Mouse (Mus musculus) cerebellum, postnatal 14 days (tissue): Measurements from ENCODE around the gene Glb1.

Source experiments
- DNase-seq, 2 experiments: peaks; one replicate each; pipeline ENCODE4 v3.0.0; 2021; ENCODE audit warnings: mixed read lengths in 2 of 2

Glb1 gene

DNA sequence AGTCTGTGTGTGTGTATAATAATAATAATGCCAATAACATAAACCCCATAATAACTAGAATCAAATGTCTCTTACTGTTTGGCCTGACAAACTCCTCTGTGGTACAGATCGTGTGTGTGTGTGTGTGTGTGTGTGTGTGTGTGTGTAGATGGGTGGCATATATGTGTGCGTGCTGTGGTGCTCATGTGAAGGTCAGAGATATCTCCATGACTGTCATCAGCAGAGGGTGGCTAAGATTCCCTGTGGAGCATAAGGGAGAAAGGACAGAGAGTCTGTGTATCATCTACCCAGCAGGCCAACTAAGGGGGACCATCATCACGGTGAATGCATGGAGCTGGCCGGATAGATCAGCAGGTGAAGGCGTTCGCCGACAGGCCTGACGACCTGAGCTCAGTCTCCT, 46.0 kb downstream of the Glb1 start:
- no peak for DNase-seq

GRCm38 (mm10) chr9:114448700-114449099, 47.8 kb downstream of the Glb1 start:
- no peak for DNase-seq

- no peak for DNase-seq
Observed at GRCm38 (mm10) chr9:114449120-114449754, 48.4 kb downstream of the Glb1 start.

DNA sequence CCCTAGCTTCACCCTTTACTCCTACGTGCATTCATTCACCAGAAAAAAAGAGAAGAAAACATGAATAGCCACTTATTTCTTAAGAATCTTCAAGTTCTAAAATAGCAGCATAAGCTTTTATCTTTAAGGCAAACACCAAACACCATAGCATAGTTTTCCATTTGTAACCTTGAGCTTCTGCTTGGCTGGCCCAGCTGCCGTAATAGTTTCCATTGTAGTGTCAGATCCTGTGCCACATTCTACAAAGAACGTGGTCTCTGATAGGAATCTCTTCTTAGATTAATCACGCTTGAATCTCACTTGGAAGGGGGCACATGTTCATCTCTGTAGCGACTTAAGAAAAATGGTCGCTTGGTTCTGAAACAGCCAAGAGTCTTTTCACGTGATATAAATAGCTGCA, 50.7 kb downstream of the Glb1 start:
- no peak for DNase-seq

DNA sequence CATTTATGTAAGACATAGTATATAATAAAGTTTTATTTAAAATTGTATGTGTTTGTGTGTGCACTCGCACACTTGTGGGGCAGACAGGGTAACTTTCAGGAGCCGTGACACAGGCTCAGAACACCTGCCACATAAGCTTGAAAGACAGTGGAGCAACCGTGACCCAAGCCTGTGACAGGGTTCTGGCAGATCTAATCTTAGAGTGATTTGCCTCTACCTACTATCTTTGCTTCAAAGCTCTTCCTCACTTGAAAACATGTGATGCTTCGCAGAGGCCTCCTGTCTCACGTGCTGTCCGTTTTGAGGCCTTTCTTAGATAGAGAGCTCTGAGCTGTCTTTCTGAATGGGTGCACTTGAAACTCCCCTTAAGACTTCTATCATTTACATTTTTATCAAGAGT, 51.5 kb downstream of the Glb1 start:
- no peak for DNase-seq

DNA sequence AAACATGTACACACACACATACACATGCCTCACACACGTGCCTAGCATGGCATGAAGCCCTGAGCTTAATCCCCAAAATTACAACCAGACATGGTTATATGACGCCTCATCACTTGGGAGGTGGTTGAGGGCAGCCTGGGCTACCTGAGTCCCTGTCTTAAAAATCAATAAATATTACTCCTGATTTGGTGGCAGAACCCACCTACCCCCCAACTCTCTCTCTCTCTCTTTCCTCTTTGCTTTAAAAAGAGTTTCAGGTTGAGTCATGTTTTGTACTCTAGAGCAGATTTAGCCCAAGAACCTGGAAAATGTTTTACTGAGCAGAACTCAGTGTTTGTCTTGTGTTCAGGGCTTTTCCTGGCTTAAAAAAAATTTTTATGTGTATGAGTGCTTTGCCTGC, 54.5 kb downstream of the Glb1 start:
- DNase-seq, result no peak

GRCm38 (mm10) chr9:114458436-114458835, 57.6 kb downstream of the Glb1 start:
- DNase-seq, result no peak

- no peak for DNase-seq
Observed at GRCm38 (mm10) chr9:114462569-114462968, 61.7 kb downstream of the Glb1 start.

DNA sequence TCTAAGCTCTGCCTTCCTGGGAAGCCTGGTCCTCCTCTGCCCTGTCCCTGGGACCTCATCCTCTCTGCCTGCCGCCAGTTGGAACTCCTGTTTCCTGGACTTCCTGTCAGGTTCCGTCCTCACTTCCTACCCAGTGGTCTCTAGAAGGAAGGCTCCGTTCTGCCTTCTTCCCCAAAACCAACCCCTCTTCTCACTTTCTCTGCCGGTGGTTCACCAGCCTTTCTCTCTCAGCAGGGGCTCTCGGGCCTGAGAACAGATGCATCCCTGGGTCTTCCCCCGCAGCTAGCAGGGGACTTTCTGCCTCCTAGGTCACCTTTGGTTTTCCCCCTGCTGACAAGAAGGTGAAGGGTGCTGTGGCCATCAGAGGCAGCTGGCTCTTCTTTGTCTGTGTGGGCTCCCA, 64.6 kb downstream of the Glb1 start:
- DNase-seq, result no peak

DNA sequence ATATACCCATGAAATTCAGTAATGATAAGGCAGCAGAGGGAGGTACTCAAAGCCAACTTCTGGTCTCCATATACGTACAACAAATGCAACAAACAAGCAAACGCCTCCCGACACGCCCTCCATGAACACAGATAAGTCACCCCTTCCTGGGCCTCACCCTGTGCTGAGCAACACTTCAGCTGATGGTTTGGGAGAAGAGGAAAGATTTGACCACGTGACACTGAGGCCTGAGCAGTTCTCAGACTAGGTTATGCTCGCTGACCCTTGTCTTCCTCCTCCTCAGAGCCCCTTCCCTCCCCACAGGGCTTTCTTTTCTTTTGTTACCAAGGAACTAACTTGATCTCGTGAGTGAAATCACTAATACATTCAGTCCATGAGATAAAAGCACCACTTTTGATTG, 66.0 kb downstream of the Glb1 start:
- no peak for DNase-seq

DNA sequence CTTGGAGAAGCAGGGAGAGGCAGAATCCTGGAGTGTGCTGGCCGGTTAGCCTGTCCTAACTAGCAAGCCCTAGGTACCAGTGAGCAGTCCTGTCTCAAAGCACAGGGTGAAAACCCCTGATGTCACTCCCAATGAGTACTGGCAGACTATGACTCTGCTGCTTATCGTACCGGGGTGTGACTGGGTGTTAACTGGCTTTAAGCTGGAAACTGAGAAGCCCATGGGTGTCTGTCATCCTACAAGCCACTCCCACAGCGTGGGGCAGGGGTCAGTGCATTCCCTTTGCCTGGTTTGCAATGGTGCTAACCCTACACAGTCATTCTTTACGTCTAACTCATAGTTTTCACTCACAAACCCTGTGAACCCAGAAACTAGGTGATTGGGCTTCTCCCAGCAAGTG, 67.3 kb downstream of the Glb1 start:
- no peak for DNase-seq

- DNase-seq, result no peak
Observed at GRCm38 (mm10) chr9:114468701-114469100, 67.8 kb downstream of the Glb1 start.

DNA sequence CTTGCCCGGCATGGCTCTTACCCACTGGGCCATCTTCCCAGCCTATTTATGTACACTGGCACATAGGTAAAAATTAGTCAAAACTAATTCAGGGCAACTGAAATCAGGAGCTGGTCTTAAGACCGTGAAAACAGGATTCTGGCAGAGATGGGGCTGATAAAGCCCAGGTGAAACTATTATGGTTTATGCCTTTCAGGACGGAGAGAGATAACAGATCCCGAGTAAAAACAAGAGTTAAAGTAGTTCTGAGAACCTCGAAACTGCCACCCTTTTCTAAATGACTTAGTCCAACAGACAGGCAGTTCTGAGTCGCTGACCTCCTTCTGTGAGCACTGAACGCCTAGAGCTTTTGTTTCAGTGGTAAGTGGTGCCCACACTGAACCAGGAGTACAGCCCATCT, 71.0 kb downstream of the Glb1 start:
- DNase-seq, result no peak

GRCm38 (mm10) chr9:114477019-114477418, 76.1 kb downstream of the Glb1 start:
- no peak for DNase-seq

- no peak for DNase-seq
Observed at GRCm38 (mm10) chr9:114480940-114481339, 80.1 kb downstream of the Glb1 start.

GRCm38 (mm10) chr9:114484771-114485170, 83.9 kb downstream of the Glb1 start:
- no peak for DNase-seq

- DNase-seq, result no peak
Observed at GRCm38 (mm10) chr9:114486808-114487207, 85.9 kb downstream of the Glb1 start.

GRCm38 (mm10) chr9:114487481-114488258, 86.8 kb downstream of the Glb1 start:
- DNase-seq, result no peak

GRCm38 (mm10) chr9:114496469-114496868, 95.6 kb downstream of the Glb1 start:
- DNase-seq, result no peak

DNA sequence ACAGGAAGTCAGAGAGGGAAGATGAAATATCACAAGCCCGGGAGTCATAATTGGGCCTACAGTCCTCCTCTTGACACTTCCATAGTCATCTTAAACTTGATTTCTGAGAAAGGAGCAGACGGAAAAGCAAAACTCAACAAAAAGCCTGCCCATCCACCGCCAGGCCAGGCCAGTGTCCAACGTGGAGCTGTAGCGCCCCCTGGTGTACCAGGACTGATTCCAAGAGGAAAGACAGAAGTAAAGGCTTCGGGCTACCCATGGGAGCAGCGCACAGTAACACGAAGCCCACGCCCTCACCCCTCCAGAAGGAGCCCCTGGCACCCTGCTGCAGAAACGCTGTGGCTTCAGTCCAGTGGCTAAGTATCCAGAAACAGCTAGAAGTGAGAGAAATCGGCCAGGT, 97.3 kb downstream of the Glb1 start:
- peak; percentile 87 to 96 for DNase-seq

- peak; percentile 71 to 83 for DNase-seq
Observed at GRCm38 (mm10) chr9:114499783-114500515, 99.1 kb downstream of the Glb1 start.

DNA sequence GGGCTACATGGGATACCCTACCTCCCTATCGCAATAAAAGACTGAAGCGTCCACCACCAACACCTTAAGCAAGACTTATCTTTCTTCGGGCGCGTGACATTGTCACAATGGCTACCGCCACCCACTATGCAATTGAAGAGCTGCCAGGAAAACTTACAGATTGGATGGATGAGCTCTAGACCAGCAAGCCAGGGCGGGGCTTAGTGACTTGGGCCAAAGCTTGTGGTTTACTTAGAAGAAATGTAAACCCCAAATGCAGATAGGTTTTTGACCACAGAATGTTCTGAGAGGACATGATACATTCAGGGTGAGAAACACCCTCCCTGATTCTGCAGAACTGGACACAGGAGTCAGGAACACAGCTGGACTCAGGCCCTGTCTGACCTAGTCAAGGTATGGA, 100.2 kb downstream of the Glb1 start:
- no peak for DNase-seq

- no peak for DNase-seq
Observed at GRCm38 (mm10) chr9:114501913-114502312, 101.0 kb downstream of the Glb1 start.
